Mouse (Mus musculus) heart, embryonic 16.5 days (tissue): ENCODE results near the gene Camk2b. TPM values are rescaled to one million over a fixed set of nuclear protein-coding genes. Genes with fewer than 3 reads are reported as not detected.
"Not testable (repeated sequence)": the region's sequence is repeated elsewhere in the genome, so short reads cannot be mapped to it uniquely, and the experiment has no call there.

Source experiments
- ATAC-seq: fragments of 200-750 bp; cut with Nextera tagmentation; replicated peaks from 2 replicates; pipeline ENCODE4 v1.8.0; 2017; ENCODE audit warnings: moderate number of reproducible peaks; ENCODE audit not compliant: insufficient read depth, low FRiP score; ENCODE audit errors: extremely low read depth
- H3K27ac ChIP-seq: fragments of 300-500 bp; sonication (generic); 2 replicates; pipeline ENCODE4 v1.5.1; 2014; ENCODE audit warnings: mild to moderate bottlenecking, low read length, control low read depth, moderate library complexity
- H3K27me3 ChIP-seq: fragments of 300-500 bp; sonication (generic); 2 replicates; pipeline ENCODE4 v1.6.1; 2014; ENCODE audit warnings: low read length, mixed read lengths; ENCODE audit not compliant: control insufficient read depth, insufficient read depth
- H3K36me3 ChIP-seq: fragments of 300-500 bp; sonication (generic); 2 replicates; pipeline ENCODE4 v1.6.1; 2014; ENCODE audit not compliant: control insufficient read depth, insufficient read depth
- H3K4me1 ChIP-seq: fragments of 300-500 bp; sonication (generic); 2 replicates; pipeline ENCODE4 v1.6.1; 2014; ENCODE audit warnings: low read length, mixed read lengths; ENCODE audit not compliant: control insufficient read depth, insufficient read depth
- H3K4me2 ChIP-seq: fragments of 300-500 bp; sonication (generic); 2 replicates; pipeline ENCODE4 v1.6.1; 2014; ENCODE audit warnings: low read depth, mild to moderate bottlenecking, control low read depth, low read length
- H3K4me3 ChIP-seq: fragments of 300-500 bp; sonication (generic); 2 replicates; pipeline ENCODE4 v1.5.1; 2014; ENCODE audit warnings: mild to moderate bottlenecking, control low read depth, low read length
- H3K9ac ChIP-seq: fragments of 300-500 bp; sonication (generic); 2 replicates; pipeline ENCODE4 v1.6.1; 2014; ENCODE audit warnings: low read length, control low read depth
- H3K9me3 ChIP-seq: fragments of 300-500 bp; sonication (generic); replicated peaks from 2 replicates; pipeline ENCODE4 v1.6.1; 2016; ENCODE audit warnings: low read length; ENCODE audit not compliant: control insufficient read depth
- WGBS: fragments of 180-500 bp; shearing (Covaris S2); extraction: QIAGEN DNeasy Blood & Tissue Kit; methylation state at CpG from one replicate; pipeline ENCODE4 v1.1.7; 2014; 5-methylcytosine and 5-hydroxymethylcytosine counted together
- polyA plus RNA-seq: library from polyadenylated mRNA; unstranded; fragments of >200 nt; fragmentation: Nextera tagmentation; extraction: Ambion mirVana; gene quantifications from 2 replicates; pipeline ENCODE4 v1.2.1, GENCODE M21; 2015

Gene Camk2b
- 2.7 and 2.8 TPM in 2 replicates for polyA plus RNA-seq

GRCm38 (mm10) chr11:6066176-6066575, at the start of gene Camk2b:
Gene Camk2b, minus strand, starts transcription at chr11:6066362.
- Histone ChIP-seq H3K27me3 (peaks cover 76% of the 10 kb centered on the region), H3K27ac (no peak within 1 kb of the TSS), H3K4me3 (peak within 1 kb of the TSS; percentile 63), H3K4me2 (peak within 1 kb of the TSS; percentile 84), H3K36me3 (no peaks in the 10 kb centered on the region), H3K9me3 (no peaks in the 10 kb centered on the region), H3K9ac (peak within 1 kb of the TSS; percentile 56), H3K4me1 (peaks cover 5% of the 10 kb centered on the region; the same call in 1 of the 2 replicates)
- no peak for ATAC-seq
- WGBS: 13% methylated on average over 6 of the region's 6 CpGs

- Histone ChIP-seq H3K27ac (no peak overlapping the region), H3K4me1 (no peaks in the 10 kb centered on the region), H3K9ac (no peak overlapping the region), H3K36me3 (peaks cover 28% of the 10 kb centered on the region), H3K4me3 (no peak overlapping the region), H3K4me2 (no peak overlapping the region), H3K27me3 (no peaks in the 10 kb centered on the region), H3K9me3 (no peaks in the 10 kb centered on the region)
- ATAC-seq: no peak
- WGBS: 91% methylated on average over 5 of the region's 5 CpGs
These were observed 45.7 kb upstream of the Camk2b start for GRCm38 (mm10) chr11:6111734-6112484.

GRCm38 (mm10) chr11:6109990-6110389, 43.8 kb upstream of the Camk2b start:
- Histone ChIP-seq H3K4me2 (no peak overlapping the region), H3K4me1 (peaks cover 7% of the 10 kb centered on the region), H3K27ac (no peak overlapping the region), H3K4me3 (no peak overlapping the region), H3K9me3 (no peaks in the 10 kb centered on the region), H3K36me3 (peaks cover 35% of the 10 kb centered on the region), H3K9ac (no peak overlapping the region), H3K27me3 (no peaks in the 10 kb centered on the region)
- ATAC-seq: no peak

- Histone ChIP-seq H3K9me3 (no peaks in the 10 kb centered on the region), H3K4me3 (no peak overlapping the region), H3K36me3 (peaks cover 35% of the 10 kb centered on the region), H3K27ac (no peak overlapping the region), H3K4me1 (peaks cover 7% of the 10 kb centered on the region), H3K27me3 (no peaks in the 10 kb centered on the region), H3K9ac (no peak overlapping the region), H3K4me2 (no peak overlapping the region)
- 88% methylated on average over 5 of the region's 5 CpGs for WGBS
- ATAC-seq: no peak
These were observed 42.1 kb upstream of the Camk2b start for GRCm38 (mm10) chr11:6108296-6108695.

GRCm38 (mm10) chr11:6107722-6108121, 41.6 kb upstream of the Camk2b start:
- H3K4me1 ChIP-seq: peaks cover 7% of the 10 kb centered on the region
- no peaks in the 10 kb centered on the region for H3K27me3 ChIP-seq
- H3K9me3 ChIP-seq: no peaks in the 10 kb centered on the region
- H3K36me3 ChIP-seq: peaks cover 31% of the 10 kb centered on the region
- no peak overlapping the region for H3K9ac ChIP-seq
- WGBS: 70% methylated on average over 3 of the region's 3 CpGs
- no peak overlapping the region for H3K4me3 ChIP-seq
- ATAC-seq: no peak
- no peak overlapping the region for H3K4me2 ChIP-seq
- no peak overlapping the region for H3K27ac ChIP-seq

- H3K4me3 ChIP-seq: no peak overlapping the region
- ATAC-seq: no peak
- H3K4me2 ChIP-seq: no peak overlapping the region
- peaks cover 21% of the 10 kb centered on the region for H3K36me3 ChIP-seq
- H3K9me3 ChIP-seq: no peaks in the 10 kb centered on the region
- H3K27me3 ChIP-seq: no peaks in the 10 kb centered on the region
- no peak overlapping the region for H3K27ac ChIP-seq
- peaks cover 7% of the 10 kb centered on the region for H3K4me1 ChIP-seq
- no peak overlapping the region for H3K9ac ChIP-seq
- WGBS: 81% methylated on average over 5 of the region's 5 CpGs
These were observed 38.6 kb upstream of the Camk2b start for GRCm38 (mm10) chr11:6104734-6105133.

GRCm38 (mm10) chr11:6096637-6097036, 30.5 kb upstream of the Camk2b start:
- not testable (repeated sequence) for H3K36me3 ChIP-seq, H3K9me3 ChIP-seq, H3K4me3 ChIP-seq, H3K4me2 ChIP-seq, H3K4me1 ChIP-seq, H3K9ac ChIP-seq, ATAC-seq, H3K27ac ChIP-seq, H3K27me3 ChIP-seq
- WGBS: 96% methylated on average over 1 of the region's 3 CpGs

GRCm38 (mm10) chr11:6086991-6087390, 20.8 kb upstream of the Camk2b start:
- peaks cover 11% of the 10 kb centered on the region for H3K4me1 ChIP-seq
- peak; percentile 73 for ATAC-seq
- H3K27ac ChIP-seq: peak overlapping the region; percentile 66
- H3K9me3 ChIP-seq: no peaks in the 10 kb centered on the region
- peak overlapping the region; percentile 14; the same call in 1 of the 2 replicates for H3K4me2 ChIP-seq
- no peaks in the 10 kb centered on the region for H3K36me3 ChIP-seq
- no peaks in the 10 kb centered on the region for H3K27me3 ChIP-seq
- no peak overlapping the region for H3K9ac ChIP-seq
- no peak overlapping the region for H3K4me3 ChIP-seq
- 29% methylated on average over 4 of the region's 4 CpGs for WGBS

GRCm38 (mm10) chr11:6078737-6079136, 12.6 kb upstream of the Camk2b start:
- peaks cover 15% of the 10 kb centered on the region for H3K4me1 ChIP-seq
- H3K9me3 ChIP-seq: no peaks in the 10 kb centered on the region
- no peak overlapping the region for H3K27ac ChIP-seq
- no peaks in the 10 kb centered on the region for H3K27me3 ChIP-seq
- no peaks in the 10 kb centered on the region for H3K36me3 ChIP-seq
- no peak for ATAC-seq
- 87% methylated on average over 2 of the region's 2 CpGs for WGBS
- H3K9ac ChIP-seq: no peak overlapping the region
- no peak overlapping the region for H3K4me2 ChIP-seq
- H3K4me3 ChIP-seq: no peak overlapping the region
